Mouse (Mus musculus) midbrain, embryonic 16.5 days (tissue): Measurements from ENCODE around the gene Csnk1g1. TPM values are rescaled to one million over a fixed set of nuclear protein-coding genes. Genes with fewer than 3 reads are reported as not detected.

Experiments
- ATAC-seq: fragments of 200-750 bp; cut with Nextera tagmentation; 2 replicates; pipeline ENCODE4 v1.8.0; 2017; ENCODE audit warnings: moderate TSS enrichment
- H3K27ac ChIP-seq: fragments of 300-500 bp; sonication (generic); 2 replicates; pipeline ENCODE4 v1.5.1; 2014; ENCODE audit warnings: mild to moderate bottlenecking, low read length, mixed read lengths
- H3K27me3 ChIP-seq: fragments of 300-500 bp; sonication (generic); 2 replicates; pipeline ENCODE4 v1.6.1; 2014; ENCODE audit warnings: low read depth, low read length, mixed read lengths; ENCODE audit not compliant: control insufficient read depth, insufficient read depth
- H3K36me3 ChIP-seq: fragments of 300-500 bp; sonication (generic); 2 replicates; pipeline ENCODE4 v1.6.1; 2014; ENCODE audit warnings: mild to moderate bottlenecking, low read length, moderate library complexity, mixed read lengths; ENCODE audit not compliant: control insufficient read depth, insufficient read depth
- H3K4me1 ChIP-seq: fragments of 300-500 bp; sonication (generic); 2 replicates; pipeline ENCODE4 v1.6.1; 2014; ENCODE audit warnings: mild to moderate bottlenecking, low read length, mixed read lengths; ENCODE audit not compliant: control insufficient read depth, insufficient read depth
- H3K4me2 ChIP-seq: fragments of 300-500 bp; sonication (generic); 2 replicates; pipeline ENCODE4 v1.6.1; 2014; ENCODE audit warnings: mild to moderate bottlenecking, low read length, mixed read lengths
- H3K4me3 ChIP-seq: fragments of 300-500 bp; sonication (generic); 2 replicates; pipeline ENCODE4 v1.5.1; 2014; ENCODE audit warnings: low read depth, mild to moderate bottlenecking, low read length, moderate library complexity, mixed read lengths
- H3K9ac ChIP-seq: fragments of 300-500 bp; sonication (generic); 2 replicates; pipeline ENCODE4 v1.6.1; 2014; ENCODE audit warnings: low read depth, low read length, mixed read lengths
- H3K9me3 ChIP-seq: fragments of 300-500 bp; sonication (generic); replicated peaks from 2 replicates; pipeline ENCODE4 v1.6.1; 2014; ENCODE audit warnings: mild to moderate bottlenecking, low read length, mixed read lengths; ENCODE audit not compliant: control insufficient read depth, poor library complexity, severe bottlenecking
- WGBS: fragments of 180-500 bp; shearing (Covaris S2); extraction: QIAGEN DNeasy Blood & Tissue Kit; methylation state at CpG from one replicate; pipeline ENCODE4 v1.1.7; 2014; 5-methylcytosine and 5-hydroxymethylcytosine counted together
- polyA plus RNA-seq: library from polyadenylated mRNA; unstranded; fragments of >200 nt; fragmentation: Nextera tagmentation; extraction: Ambion mirVana; gene quantifications from 2 replicates; pipeline ENCODE4 v1.2.1, GENCODE M21; 2015

The Csnk1g1 gene
- polyA plus RNA-seq, 1 experiment from 2014 or later = 23.1 TPM

- H3K4me2 ChIP-seq = no peak overlapping the region
- no peaks in the 10 kb centered on the region for H3K4me1 ChIP-seq
- no peak overlapping the region for H3K4me3 ChIP-seq
- H3K9me3 ChIP-seq = no peaks in the 10 kb centered on the region
- no peak overlapping the region for H3K9ac ChIP-seq
- H3K36me3 ChIP-seq = peaks cover 14% of the 10 kb centered on the region; the same call in 1 of the 2 replicates
- H3K27ac ChIP-seq = no peak overlapping the region
- WGBS = 92% methylated on average over 4 of the region's 4 CpGs
- no peaks in the 10 kb centered on the region for H3K27me3 ChIP-seq
- ATAC-seq = no peak
These were observed 129.4 kb downstream of the Csnk1g1 start for GRCm38 (mm10) chr9:66038082-66038481.

- WGBS = 96% methylated on average over 4 of the region's 4 CpGs
- Histone ChIP-seq H3K9me3 (no peaks in the 10 kb centered on the region), H3K4me1 (no peaks in the 10 kb centered on the region), H3K4me2 (no peak overlapping the region), H3K27me3 (no peaks in the 10 kb centered on the region), H3K27ac (no peak overlapping the region), H3K4me3 (no peak overlapping the region), H3K9ac (no peak overlapping the region), H3K36me3 (peaks cover 14% of the 10 kb centered on the region; the same call in 1 of the 2 replicates)
- no peak for ATAC-seq
These were observed 129.9 kb downstream of the Csnk1g1 start for GRCm38 (mm10) chr9:66038581-66038980.

GRCm38 (mm10) chr9:66039290-66039689 is 130.6 kb downstream of the Csnk1g1 start:
- Histone ChIP-seq H3K4me3 (no peak overlapping the region), H3K27me3 (no peaks in the 10 kb centered on the region), H3K9me3 (no peaks in the 10 kb centered on the region), H3K4me1 (no peaks in the 10 kb centered on the region), H3K9ac (no peak overlapping the region), H3K36me3 (peaks cover 12% of the 10 kb centered on the region; the same call in 1 of the 2 replicates), H3K4me2 (no peak overlapping the region), H3K27ac (no peak overlapping the region)
- WGBS = 85% methylated on average over 4 of the region's 4 CpGs
- ATAC-seq = no peak

- H3K4me3 ChIP-seq = no peak overlapping the region
These were observed 132.1 kb downstream of the Csnk1g1 start for GRCm38 (mm10) chr9:66040801-66041200.

GRCm38 (mm10) chr9:66042331-66042730 is 133.6 kb downstream of the Csnk1g1 start:
- no peak overlapping the region for H3K27ac ChIP-seq
- 87% methylated on average over 4 of the region's 4 CpGs for WGBS
- no peak for ATAC-seq

More at GRCm38 (mm10) chr9:66040801-66041200, 132.1 kb downstream of the Csnk1g1 start:
- H3K36me3 ChIP-seq = peaks cover 12% of the 10 kb centered on the region; the same call in 1 of the 2 replicates
- ATAC-seq = no peak
- H3K27ac ChIP-seq = no peak overlapping the region
- no peak overlapping the region for H3K9ac ChIP-seq
- H3K9me3 ChIP-seq = no peaks in the 10 kb centered on the region
- no peak overlapping the region for H3K4me2 ChIP-seq
- H3K27me3 ChIP-seq = no peaks in the 10 kb centered on the region
- no peaks in the 10 kb centered on the region for H3K4me1 ChIP-seq
- WGBS = 88% methylated on average over 3 of the region's 3 CpGs

GRCm38 (mm10) chr9:66043241-66043640 is 134.5 kb downstream of the Csnk1g1 start:
- no peaks in the 10 kb centered on the region for H3K27me3 ChIP-seq
- no peak overlapping the region for H3K27ac ChIP-seq
- H3K4me3 ChIP-seq = no peak overlapping the region
- H3K4me1 ChIP-seq = no peaks in the 10 kb centered on the region
- no peak overlapping the region for H3K9ac ChIP-seq
- no peak overlapping the region for H3K4me2 ChIP-seq
- no peaks in the 10 kb centered on the region for H3K9me3 ChIP-seq
- peaks cover 12% of the 10 kb centered on the region; the same call in 1 of the 2 replicates for H3K36me3 ChIP-seq
- 99% methylated on average over 3 of the region's 3 CpGs for WGBS
- no peak for ATAC-seq

More at GRCm38 (mm10) chr9:66042331-66042730, 133.6 kb downstream of the Csnk1g1 start:
- H3K4me3 ChIP-seq = no peak overlapping the region
- H3K36me3 ChIP-seq = peaks cover 12% of the 10 kb centered on the region; the same call in 1 of the 2 replicates
- H3K27me3 ChIP-seq = no peaks in the 10 kb centered on the region
- no peaks in the 10 kb centered on the region for H3K4me1 ChIP-seq
- H3K4me2 ChIP-seq = no peak overlapping the region
- H3K9me3 ChIP-seq = no peaks in the 10 kb centered on the region
- no peak overlapping the region for H3K9ac ChIP-seq

- Histone ChIP-seq H3K4me2 (no peak overlapping the region), H3K4me1 (no peaks in the 10 kb centered on the region), H3K9me3 (no peaks in the 10 kb centered on the region), H3K9ac (no peak overlapping the region), H3K27me3 (no peaks in the 10 kb centered on the region), H3K36me3 (no peaks in the 10 kb centered on the region), H3K27ac (no peak overlapping the region), H3K4me3 (no peak overlapping the region)
- no peak for ATAC-seq
- 71% methylated on average over 6 of the region's 6 CpGs for WGBS
These were observed 141.3 kb downstream of the Csnk1g1 start for GRCm38 (mm10) chr9:66049931-66050601.

GRCm38 (mm10) chr9:66051493-66051892 is 142.8 kb downstream of the Csnk1g1 start:
- H3K4me3 ChIP-seq = no peak overlapping the region
- no peak overlapping the region for H3K4me2 ChIP-seq
- no peak for ATAC-seq
- H3K36me3 ChIP-seq = no peaks in the 10 kb centered on the region
- no peaks in the 10 kb centered on the region for H3K27me3 ChIP-seq
- WGBS = 79% methylated on average over 4 of the region's 4 CpGs
- no peaks in the 10 kb centered on the region for H3K9me3 ChIP-seq
- no peak overlapping the region for H3K27ac ChIP-seq
- H3K9ac ChIP-seq = no peak overlapping the region
- H3K4me1 ChIP-seq = no peaks in the 10 kb centered on the region

- H3K36me3 ChIP-seq = no peaks in the 10 kb centered on the region
- WGBS = 100% methylated on average over 1 of the region's 1 CpGs
- H3K27ac ChIP-seq = no peak overlapping the region
- H3K9ac ChIP-seq = no peak overlapping the region
- no peaks in the 10 kb centered on the region for H3K27me3 ChIP-seq
- H3K4me2 ChIP-seq = no peak overlapping the region
- H3K4me1 ChIP-seq = no peaks in the 10 kb centered on the region
- no peak overlapping the region for H3K4me3 ChIP-seq
- H3K9me3 ChIP-seq = no peaks in the 10 kb centered on the region
- ATAC-seq = no peak
These were observed 144.0 kb downstream of the Csnk1g1 start for GRCm38 (mm10) chr9:66052731-66053130.
